Mouse (Mus musculus) left cerebral cortex, postnatal 25 days (tissue): ENCODE measurements around the gene Rpl29. TPM values are rescaled to one million over a fixed set of nuclear protein-coding genes. Genes with fewer than 3 reads are reported as not detected.

Source experiments
- DNase-seq, 2 experiments: peaks; one replicate each; pipeline ENCODE4 v3.0.0; 2022; ENCODE audit warnings: low spot score in 2 of 2, mixed read lengths in 1 of 2
- intact Hi-C: fragments of 180-260 bp; cut with DNase I; formaldehyde crosslinking; loops from one replicate; pipeline ENCODE4 v1.15.1; 2025
- total RNA-seq, 2 experiments: library from RNA; stranded (reverse); gene quantifications; 2 replicates each; pipeline ENCODE4 v1.2.3; 2021

The Rpl29 gene
- total RNA-seq, 2 experiments from 2014 or later: 289 to 302 TPM

DNA sequence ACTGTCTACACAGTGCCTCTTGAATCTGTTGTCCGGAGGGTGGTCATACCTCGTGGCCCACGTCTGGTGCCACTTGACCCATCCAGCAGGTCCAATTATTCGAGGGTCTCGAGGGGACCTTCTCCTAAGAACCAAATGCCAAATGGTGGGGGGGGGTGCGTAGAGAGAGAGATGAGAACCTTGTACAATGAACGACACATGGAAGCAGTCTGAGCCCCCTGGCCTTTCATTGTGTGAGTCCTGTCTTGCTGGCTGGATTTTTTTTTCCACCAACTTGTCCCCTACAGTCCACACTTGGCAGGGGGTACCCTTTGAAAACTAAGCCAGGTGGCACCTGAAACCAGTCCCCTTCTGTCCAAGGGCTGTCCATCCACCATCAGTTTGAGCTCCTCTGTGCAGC lies 38.5 kb downstream of the Rpl29 start:
- DNase-seq: no peak

DNA sequence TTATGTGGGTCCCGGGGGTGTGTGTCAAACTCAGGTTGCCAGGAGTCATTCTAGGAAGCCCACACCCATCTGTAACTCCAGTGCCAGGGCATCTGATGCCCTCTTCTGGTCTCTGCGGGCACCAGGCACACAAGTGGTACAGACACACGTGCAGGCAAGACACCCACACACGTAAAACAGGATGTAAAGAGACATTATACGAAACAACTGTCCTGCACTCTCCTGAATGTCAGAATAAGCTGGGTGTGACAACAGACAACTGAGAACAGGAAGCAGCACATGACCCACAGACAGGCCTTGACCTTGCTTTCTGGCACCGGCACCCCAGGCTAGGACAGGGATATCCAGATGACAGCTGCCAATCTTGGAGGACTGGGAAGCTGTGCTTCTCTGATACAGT lies 40.1 kb downstream of the Rpl29 start:
- intact Hi-C loops: no loop called here
- no peak for DNase-seq

More for the DNA sequence above, 38.5 kb downstream of the Rpl29 start:
- intact Hi-C loops: no loop called here

DNA sequence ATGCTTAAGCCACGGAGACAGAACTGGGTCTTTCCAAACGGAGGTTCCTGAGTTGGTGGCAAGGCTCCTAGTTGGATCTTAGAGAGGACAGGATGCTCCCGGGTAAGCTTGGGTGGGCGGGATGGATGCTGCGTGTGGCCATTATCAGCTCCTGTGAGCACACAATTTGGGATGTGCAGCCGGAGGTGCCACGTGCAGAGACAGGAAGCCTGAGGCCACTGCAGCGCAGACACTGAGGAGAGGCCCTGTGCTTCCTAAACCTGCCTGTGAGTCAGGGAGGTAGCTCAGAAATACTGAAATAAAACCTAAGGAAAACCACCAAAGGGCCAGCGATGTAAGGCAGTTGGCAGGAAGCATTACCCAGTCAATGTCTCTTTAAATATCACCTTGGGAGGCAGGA lies 40.5 kb downstream of the Rpl29 start:
- intact Hi-C loops: no loop called here
- no peak for DNase-seq

DNA sequence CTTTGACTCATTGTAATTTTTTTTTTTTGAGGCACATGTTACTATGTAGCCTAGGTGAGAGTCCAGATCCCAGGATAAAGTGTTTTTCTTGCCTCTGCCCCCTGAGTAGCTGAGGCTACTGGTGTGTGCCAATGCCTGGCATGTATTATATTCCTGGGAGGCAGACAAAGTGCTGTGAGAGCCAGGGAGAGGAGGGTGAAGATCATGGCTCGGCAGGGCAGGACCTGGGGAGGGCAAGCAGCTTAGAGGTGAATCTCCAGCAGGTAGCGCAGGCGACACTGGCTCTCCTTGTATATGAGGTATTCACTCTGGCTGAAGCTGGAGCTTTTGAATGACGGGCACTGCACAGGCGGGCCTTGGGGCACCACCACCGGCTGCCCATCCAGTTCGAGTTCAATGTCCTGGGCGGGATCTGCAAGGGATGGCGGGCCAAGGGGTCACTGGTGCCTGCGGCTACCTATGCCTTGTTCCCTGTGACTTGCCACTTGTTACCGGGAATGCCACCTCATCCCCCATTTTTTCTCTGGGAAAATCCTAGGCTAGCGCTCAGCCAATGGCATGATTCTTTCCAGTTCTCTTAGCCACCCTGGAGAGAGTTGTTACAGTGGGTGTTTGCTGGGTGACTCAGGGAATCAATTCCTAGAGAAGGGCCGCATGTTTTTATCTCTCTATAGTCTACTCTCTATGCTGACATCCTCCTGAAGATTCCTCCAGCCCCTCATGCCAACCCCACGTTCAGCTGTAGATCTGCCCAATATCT lies 41.9 kb downstream of the Rpl29 start:
- intact Hi-C loops: no loop called here
- DNase-seq: peak in 1 of 2 experiments; percentile 50

DNA sequence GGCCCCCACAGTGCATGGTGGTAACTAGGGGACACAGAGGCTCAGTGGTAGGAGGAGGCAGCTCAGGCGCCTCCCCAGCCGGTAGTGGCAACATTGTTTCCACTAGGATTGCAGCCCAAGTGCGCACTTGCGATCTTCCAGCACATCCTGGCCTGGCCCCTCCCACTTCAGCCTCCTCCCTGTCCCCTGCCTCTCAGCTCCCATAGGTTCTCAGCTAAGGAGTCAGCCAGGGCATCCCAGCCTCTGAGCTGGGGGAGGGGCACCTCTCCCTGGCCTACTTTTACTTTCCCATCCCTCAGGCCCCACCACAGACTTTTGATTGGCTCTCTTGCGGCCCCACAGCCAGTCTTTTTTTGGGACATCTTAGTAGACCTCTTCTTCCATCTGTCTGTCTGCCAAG lies 42.6 kb downstream of the Rpl29 start:
- peak in 1 of 2 experiments; percentile 59 for DNase-seq
- intact Hi-C loops: no loop called here

DNA sequence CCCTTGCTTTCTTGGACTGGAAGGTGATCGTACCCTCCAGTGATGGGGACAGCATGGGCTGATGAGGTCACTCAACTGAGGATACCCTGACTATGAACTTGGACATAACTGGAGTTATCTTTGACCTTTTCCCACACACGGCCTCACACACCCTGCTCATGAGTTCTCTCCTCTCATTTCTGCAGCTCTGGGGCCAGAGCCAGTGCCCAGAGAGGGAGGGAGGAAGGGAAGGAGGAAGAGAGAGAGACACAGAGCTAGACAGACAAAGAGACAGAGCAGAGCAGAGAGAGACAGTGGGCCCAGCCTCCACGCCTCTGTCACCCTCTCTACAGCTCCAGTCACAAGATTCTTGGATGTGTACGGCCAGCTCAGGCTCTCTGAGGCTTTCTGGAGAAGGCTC lies 43.1 kb downstream of the Rpl29 start:
- intact Hi-C loops: no loop called here
- DNase-seq: no peak

DNA sequence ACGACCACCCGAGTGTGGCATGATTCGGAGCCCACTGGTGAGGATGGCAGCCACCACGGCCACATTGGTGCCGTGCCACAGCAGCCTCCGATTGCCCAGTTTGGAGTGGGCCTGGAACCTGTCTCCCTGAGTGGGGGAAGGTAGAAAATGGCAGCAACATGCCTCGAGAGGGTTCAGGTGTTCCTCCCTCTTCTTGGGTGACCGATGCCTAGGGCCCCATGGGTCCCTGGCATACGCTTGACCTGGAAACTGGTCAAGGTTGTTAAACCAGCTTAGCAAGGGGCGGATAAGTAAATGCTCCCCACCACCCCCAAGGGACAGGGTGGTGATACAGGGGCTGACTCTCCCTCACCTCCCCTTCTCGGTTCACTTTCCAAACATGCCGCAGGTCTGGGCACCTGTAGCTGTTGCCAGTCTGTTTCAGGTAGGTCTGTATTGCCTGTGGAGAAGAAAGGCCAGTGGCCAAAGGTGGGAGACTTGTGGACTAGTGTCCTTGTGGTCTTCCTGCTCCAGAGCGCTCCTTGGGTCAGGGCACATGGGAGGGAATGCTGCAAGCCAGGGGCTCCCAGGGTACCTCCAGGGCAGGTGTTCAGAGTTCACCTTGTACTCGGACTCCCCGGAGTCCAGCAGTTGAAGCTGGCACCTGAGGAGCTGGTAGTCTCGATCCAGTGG lies 44.0 kb downstream of the Rpl29 start:
- intact Hi-C loops: no loop called here
- no peak for DNase-seq

DNA sequence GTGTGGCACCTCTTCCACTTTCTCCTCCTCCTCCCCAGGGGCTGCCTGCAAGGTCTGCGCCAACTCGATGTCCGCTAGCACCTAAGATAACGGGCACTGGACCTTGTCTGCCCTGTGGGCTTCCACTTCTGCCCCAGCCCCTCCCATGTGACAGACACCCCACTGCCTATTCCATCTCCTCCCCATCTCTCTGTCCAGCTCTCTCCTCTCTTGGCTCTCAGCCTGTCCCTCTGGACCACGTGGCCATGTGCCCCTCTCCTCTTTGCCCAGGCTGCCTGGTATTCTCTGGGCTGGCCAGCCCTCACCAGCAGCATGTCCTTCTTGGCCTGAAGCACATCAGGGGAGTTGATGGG lies 44.5 kb downstream of the Rpl29 start:
- intact Hi-C loops: no loop called here
- DNase-seq: no peak

DNA sequence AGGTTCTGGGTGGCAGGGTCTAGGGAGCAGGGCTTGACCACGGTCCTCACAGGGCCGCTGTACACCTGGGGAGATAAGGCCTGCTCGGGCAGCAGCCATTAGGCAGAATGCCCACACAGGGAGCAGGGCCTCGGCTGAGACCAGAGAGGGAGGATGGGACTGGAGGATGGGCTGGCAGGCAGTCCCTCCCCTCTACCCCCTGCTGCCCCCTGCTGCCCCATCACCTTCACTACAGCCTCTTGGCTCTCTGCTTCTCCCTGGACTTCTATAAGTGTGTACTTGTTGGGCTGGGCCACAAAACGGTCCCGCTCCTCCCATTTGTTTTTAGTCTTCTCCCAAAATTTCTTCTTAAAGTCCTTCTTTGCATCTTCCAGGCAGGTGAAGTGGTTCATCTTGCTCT lies 45.2 kb downstream of the Rpl29 start:
- intact Hi-C loops: no loop called here
- no peak for DNase-seq

DNA sequence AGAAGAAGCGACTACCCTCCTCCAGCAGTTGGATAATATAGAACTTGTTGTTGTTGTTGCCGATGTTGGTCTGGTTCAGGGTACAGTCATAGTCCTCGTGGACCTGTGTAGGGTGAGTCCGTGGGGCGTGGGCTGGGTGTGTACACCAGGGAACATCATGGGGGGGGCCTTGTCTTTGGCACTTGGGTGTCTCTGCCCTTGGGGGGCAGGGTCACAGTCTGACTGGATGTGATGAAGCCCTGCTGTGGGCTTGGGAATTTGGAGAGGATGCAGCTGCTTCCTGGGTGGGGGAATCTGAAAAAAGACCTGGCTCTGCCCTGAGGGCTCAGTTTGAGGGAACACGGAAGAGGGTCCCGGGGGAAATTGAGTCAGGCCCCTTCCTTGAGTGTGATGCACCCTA lies 45.8 kb downstream of the Rpl29 start:
- intact Hi-C loops: loop anchor here (5.0 kb wide), 1 partner anchor 108 kb away; the partner anchor contains the start of gene Dusp7
- DNase-seq: no peak

DNA sequence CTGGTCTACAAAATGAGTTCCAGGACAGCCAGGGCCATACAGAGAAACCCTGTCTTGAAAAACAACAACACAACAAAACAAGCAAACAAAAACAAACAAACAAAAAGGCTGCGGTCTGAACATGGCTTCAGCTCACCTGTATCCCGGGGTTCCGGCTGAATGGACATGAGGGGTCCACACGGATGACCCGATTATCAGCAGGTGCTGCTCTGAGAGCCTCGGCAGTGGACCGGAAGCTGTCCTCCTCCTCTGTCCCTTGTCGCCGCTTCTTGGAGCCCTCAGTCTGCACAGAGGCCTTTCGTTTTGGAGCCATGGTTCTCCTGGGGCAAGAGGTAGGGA lies 46.4 kb downstream of the Rpl29 start, which contains the start of gene Rrp9:
Rrp9 (plus strand) TSS at position 301 of the 339 bp plus-strand sequence.
- intact Hi-C loops: loop anchor here (2.0 to 5.0 kb wide), 4 partner anchors 27 to 187 kb away; partner anchors contain the start of genes Dusp7 and Rpl29
- no peak for DNase-seq

DNA sequence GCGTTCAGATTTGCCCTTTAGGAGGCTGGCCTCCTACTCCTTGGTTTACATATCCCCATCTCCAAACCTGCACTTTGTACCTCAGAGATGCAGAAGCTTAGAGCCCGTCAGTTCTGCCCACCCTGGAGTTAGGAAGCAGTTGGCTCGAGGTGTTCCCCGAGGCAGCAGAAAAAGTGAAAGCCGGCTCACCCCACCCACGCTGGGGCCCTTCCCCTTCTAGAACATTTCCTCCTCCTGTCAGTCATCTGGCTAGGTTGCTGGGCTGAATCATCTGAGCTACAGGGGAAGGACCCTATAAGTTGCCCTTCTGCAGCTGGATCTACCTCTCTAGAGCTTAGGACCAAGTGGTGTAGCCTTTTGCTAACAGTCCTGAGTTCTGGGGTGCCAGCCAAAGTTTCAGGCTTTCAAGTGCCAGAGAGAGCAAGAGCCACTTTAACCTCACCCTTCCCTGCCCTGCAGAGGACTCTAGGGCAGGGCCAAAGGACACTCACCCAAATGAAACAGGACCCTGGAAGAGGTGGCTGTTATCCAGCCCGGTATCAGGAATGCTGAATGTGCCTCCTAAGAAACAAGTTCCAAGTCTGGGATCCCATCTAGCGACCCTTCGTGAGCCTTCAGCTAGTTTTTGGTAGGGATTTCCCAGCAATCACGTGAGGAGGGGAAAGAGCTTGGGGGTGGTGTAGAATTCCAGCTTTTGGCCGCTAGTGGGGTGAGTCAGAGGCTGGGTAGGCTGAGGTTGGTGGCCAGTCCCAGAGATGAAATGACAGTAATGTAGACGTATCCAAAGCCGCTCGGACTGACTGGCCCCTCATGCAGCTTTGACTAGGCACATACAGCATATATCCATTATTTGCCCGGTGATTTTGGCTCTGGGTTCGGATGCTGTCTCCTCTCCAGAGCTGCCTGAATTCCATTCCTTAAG lies 47.0 kb downstream of the Rpl29 start:
- DNase-seq: no peak
- intact Hi-C loops: loop anchor here (2.0 to 5.0 kb wide), 4 partner anchors 27 to 187 kb away; partner anchors contain the start of genes Dusp7 and Rpl29

DNA sequence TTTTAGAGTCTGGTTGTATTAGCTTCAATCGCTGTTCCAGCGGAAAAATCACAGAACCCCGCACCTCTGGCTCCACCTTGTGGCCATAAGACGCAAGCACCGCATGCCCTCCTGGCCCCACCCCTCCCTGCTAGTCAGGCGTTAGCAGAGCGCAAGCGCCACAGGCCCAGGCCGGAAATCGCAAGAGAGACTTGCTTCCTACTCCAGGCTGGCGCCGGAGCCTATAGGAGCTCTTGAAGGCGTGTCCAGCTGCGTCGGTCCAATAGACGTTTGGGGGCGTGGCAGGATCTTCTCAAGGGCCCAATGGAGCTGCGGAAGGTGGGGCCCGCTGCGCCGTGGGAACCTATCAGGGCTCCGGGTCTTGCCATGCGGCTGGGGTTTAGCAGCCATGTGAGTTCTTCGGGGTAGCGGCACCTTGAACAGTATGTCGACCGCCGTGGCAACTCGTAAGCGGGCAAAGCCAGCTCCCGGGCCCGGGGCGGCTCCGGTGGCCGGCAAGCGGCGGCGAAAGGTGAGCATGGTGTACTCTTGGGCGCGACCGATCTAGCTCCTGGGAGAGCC lies 47.8 kb downstream of the Rpl29 start, which contains the start of gene Parp3:
Parp3 (minus strand) TSS at position 26 of the 561 bp plus-strand sequence.
- peak; percentile 99 to 100 for DNase-seq
- intact Hi-C loops: loop anchor here (2.0 to 5.0 kb wide), 4 partner anchors 28 to 188 kb away; partner anchors contain the start of genes Dusp7 and Rpl29

DNA sequence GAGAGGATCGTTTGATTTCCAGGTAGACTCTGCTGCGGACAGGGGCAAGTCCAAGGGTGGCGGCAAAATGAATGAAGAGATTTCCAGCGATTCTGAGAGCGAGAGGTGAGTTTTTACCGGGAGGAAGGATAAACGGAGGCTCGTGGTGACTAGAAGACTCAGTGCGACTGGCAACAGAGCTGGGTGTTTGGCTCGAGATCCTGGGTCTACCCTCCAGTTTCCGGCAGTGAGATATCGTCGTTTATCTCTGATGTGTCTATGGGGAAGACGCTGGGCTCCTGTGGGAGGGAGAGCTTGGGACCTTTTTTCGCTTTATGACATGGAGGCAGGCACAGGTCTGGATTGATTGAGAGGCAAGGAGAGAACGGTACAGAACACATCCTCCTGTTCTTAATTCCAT lies 48.4 kb downstream of the Rpl29 start:
- intact Hi-C loops: loop anchor here (2.0 to 5.0 kb wide), 4 partner anchors 29 to 189 kb away; partner anchors contain the start of genes Dusp7 and Rpl29
- no peak for DNase-seq

DNA sequence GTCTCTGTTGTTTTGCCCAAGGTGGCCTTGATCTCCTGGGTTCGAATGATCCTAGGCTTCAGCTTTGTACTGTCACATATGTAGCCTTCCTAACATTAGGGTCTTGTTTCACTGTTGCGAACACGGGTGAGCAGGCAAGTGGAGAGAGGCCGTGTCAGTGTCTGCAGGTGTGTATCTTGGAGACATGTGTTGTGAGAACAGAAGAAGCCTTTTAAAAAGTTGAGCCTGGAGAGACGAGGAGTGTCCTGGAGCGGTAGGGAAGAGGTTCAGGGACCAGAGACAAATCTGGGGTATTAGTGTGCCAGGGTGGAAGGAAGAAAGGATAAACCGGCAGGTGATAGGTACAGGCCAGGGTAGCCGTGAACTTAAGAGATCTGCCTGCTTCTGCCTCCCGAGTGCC lies 48.8 kb downstream of the Rpl29 start:
- intact Hi-C loops: loop anchor here (5.0 kb wide), 1 partner anchor 111 kb away; the partner anchor contains the start of gene Dusp7
- no peak for DNase-seq

DNA sequence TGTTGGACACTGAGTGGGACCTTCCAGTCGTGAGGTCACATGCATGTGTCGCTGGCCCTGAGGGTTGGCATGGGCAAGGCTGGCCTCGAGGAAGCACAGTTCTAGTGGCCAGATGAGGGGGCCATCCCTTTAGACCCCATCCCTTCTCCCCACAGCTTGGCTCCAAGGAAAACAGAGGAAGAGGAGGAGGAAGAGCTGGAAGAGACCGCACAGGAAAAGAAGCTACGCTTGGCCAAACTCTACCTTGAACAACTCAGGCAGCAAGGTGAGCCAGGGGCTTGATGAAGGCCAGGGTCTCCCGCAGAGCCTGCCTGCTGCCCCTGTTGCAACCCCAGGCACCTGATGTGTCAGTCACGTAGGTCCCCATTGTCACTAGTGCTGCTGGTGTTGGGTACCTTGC lies 51.3 kb downstream of the Rpl29 start:
- intact Hi-C loops: no loop called here
- no peak for DNase-seq

DNA sequence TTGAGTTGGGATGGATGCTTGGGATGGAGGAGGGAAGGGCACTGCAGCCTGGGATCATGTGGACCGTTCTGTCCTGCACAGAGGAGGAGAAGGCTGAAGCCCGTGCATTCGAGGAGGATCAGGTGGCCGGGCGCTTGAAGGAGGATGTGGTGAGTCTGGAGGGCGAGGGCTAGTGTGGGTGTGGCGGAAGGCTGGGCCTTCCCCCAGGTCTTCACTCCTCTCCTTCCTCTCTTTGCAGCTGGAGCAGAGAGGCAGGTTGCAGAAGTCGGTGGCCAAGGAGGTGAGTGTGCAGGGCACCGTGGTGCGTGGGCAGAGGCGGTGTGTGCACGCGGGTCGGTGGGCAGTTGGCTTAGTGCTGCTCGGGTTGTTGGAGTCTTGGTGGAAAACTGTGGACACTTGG lies 51.8 kb downstream of the Rpl29 start:
- intact Hi-C loops: no loop called here
- no peak for DNase-seq
